Mouse (Mus musculus): ENCODE data around the gene 4930412O13Rik. TPM values are rescaled to one million over a fixed set of nuclear protein-coding genes. Genes with fewer than 3 reads are reported as not detected.
A peak's percentile ranks its signal among the peaks of the same experiment; 100 is the strongest.

The 4930412O13Rik gene
- polyA plus RNA-seq, 1 experiment from 2014 or later = not detected

- Histone ChIP-seq H3K36me3 (peaks cover 7% of the 10 kb centered on the region), H3K27ac (no peak overlapping the region), H3K9me3 (no peaks in the 10 kb centered on the region), H3K27me3 (peaks cover 84% of the 10 kb centered on the region), H3K4me2 (peak overlapping the region; percentile 90), H3K4me3 (peak overlapping the region; percentile 54), H3K9ac (peak overlapping the region; percentile 64), H3K4me1 (peaks cover 50% of the 10 kb centered on the region)
- no peak for ATAC-seq (ENCODE audit: insufficient number of reproducible peaks, insufficient read depth, low FRiP score, low TSS enrichment, low read depth)
- WGBS = 7% methylated on average over 39 of the region's 39 CpGs
Measured at GRCm38 (mm10) chr2:9874467-9875219, 6.4 kb upstream of the 4930412O13Rik start.

- peak overlapping the region; percentile 90 for H3K4me2 ChIP-seq
- peaks cover 7% of the 10 kb centered on the region for H3K36me3 ChIP-seq
- no peak overlapping the region for H3K27ac ChIP-seq
- peaks cover 53% of the 10 kb centered on the region for H3K4me1 ChIP-seq
- no peak for ATAC-seq (ENCODE audit: insufficient number of reproducible peaks, insufficient read depth, low FRiP score, low TSS enrichment, low read depth)
- H3K9ac ChIP-seq = peak overlapping the region; percentile 64
- peaks cover 90% of the 10 kb centered on the region for H3K27me3 ChIP-seq
- H3K4me3 ChIP-seq = peak overlapping the region; percentile 54
- no peaks in the 10 kb centered on the region for H3K9me3 ChIP-seq
- 7% methylated on average over 4 of the region's 4 CpGs for WGBS
Measured at GRCm38 (mm10) chr2:9875220-9875619, 5.8 kb upstream of the 4930412O13Rik start.

GRCm38 (mm10) chr2:9875676-9876357 lies 5.2 kb upstream of the 4930412O13Rik start:
- H3K9ac ChIP-seq = peak overlapping the region; percentile 75

GRCm38 (mm10) chr2:9876621-9877325 lies 4.3 kb upstream of the 4930412O13Rik start:
- Histone ChIP-seq H3K4me2 (peak overlapping the region; percentile 90), H3K27me3 (peaks cover 93% of the 10 kb centered on the region), H3K27ac (peak overlapping the region; percentile 83), H3K4me3 (peak overlapping the region; percentile 54), H3K36me3 (peaks cover 4% of the 10 kb centered on the region; the same call in 1 of the 2 replicates), H3K9me3 (no peaks in the 10 kb centered on the region), H3K9ac (peak overlapping the region; percentile 75), H3K4me1 (peaks cover 58% of the 10 kb centered on the region)
- WGBS = 3% methylated on average over 31 of the region's 31 CpGs
- ATAC-seq (ENCODE audit: insufficient number of reproducible peaks, insufficient read depth, low FRiP score, low TSS enrichment, low read depth) = no peak

More at GRCm38 (mm10) chr2:9875676-9876357, 5.2 kb upstream of the 4930412O13Rik start:
- H3K9me3 ChIP-seq = no peaks in the 10 kb centered on the region
- peak overlapping the region; percentile 90 for H3K4me2 ChIP-seq
- WGBS = 20% methylated on average over 12 of the region's 12 CpGs
- peaks cover 93% of the 10 kb centered on the region for H3K27me3 ChIP-seq
- no peak overlapping the region for H3K27ac ChIP-seq
- no peak for ATAC-seq (ENCODE audit: insufficient number of reproducible peaks, insufficient read depth, low FRiP score, low TSS enrichment, low read depth)
- H3K4me1 ChIP-seq = peaks cover 58% of the 10 kb centered on the region
- peaks cover 7% of the 10 kb centered on the region for H3K36me3 ChIP-seq
- H3K4me3 ChIP-seq = peak overlapping the region; percentile 54

- Histone ChIP-seq H3K9me3 (no peaks in the 10 kb centered on the region), H3K9ac (peak overlapping the region; percentile 75), H3K27ac (peak overlapping the region; percentile 83), H3K4me2 (peak overlapping the region; percentile 90), H3K36me3 (peaks cover 4% of the 10 kb centered on the region; the same call in 1 of the 2 replicates), H3K4me1 (peaks cover 59% of the 10 kb centered on the region), H3K27me3 (peaks cover 95% of the 10 kb centered on the region), H3K4me3 (peak overlapping the region; percentile 54)
- WGBS = under 1% methylated on average over 35 of the region's 35 CpGs
- no peak for ATAC-seq (ENCODE audit: insufficient number of reproducible peaks, insufficient read depth, low FRiP score, low TSS enrichment, low read depth)
Measured at GRCm38 (mm10) chr2:9877326-9877690, 3.7 kb upstream of the 4930412O13Rik start.

GRCm38 (mm10) chr2:9877966-9878563 lies 3.0 kb upstream of the 4930412O13Rik start:
- Histone ChIP-seq H3K9me3 (no peaks in the 10 kb centered on the region), H3K4me2 (peak overlapping the region; percentile 90), H3K27me3 (peaks cover 95% of the 10 kb centered on the region), H3K9ac (peak overlapping the region; percentile 75), H3K4me1 (peaks cover 59% of the 10 kb centered on the region), H3K36me3 (peaks cover 4% of the 10 kb centered on the region; the same call in 1 of the 2 replicates), H3K4me3 (peak overlapping the region; percentile 54), H3K27ac (peak overlapping the region; percentile 83)
- WGBS = 1% methylated on average over 19 of the region's 19 CpGs
- ATAC-seq (ENCODE audit: insufficient number of reproducible peaks, insufficient read depth, low FRiP score, low TSS enrichment, low read depth) = no peak

GRCm38 (mm10) chr2:9878564-9879081 lies 2.4 kb upstream of the 4930412O13Rik start:
- Histone ChIP-seq H3K9ac (peak overlapping the region; percentile 75), H3K27me3 (peaks cover 93% of the 10 kb centered on the region)
- ATAC-seq (ENCODE audit: insufficient number of reproducible peaks, insufficient read depth, low FRiP score, low TSS enrichment, low read depth) = 0 out of 2 replicates have a peak, but pooled peaks have one; percentile 2

GRCm38 (mm10) chr2:9879092-9879491 lies 2.0 kb upstream of the 4930412O13Rik start:
- peaks cover 2% of the 10 kb centered on the region; the same call in 1 of the 2 replicates for H3K36me3 ChIP-seq
- peak overlapping the region; percentile 90 for H3K4me2 ChIP-seq
- no peaks in the 10 kb centered on the region for H3K9me3 ChIP-seq
- peaks cover 93% of the 10 kb centered on the region for H3K27me3 ChIP-seq
- peak overlapping the region; percentile 54 for H3K4me3 ChIP-seq
- peak overlapping the region; percentile 75 for H3K9ac ChIP-seq
- peaks cover 63% of the 10 kb centered on the region for H3K4me1 ChIP-seq
- peak overlapping the region; percentile 83 for H3K27ac ChIP-seq
- ATAC-seq (ENCODE audit: insufficient number of reproducible peaks, insufficient read depth, low FRiP score, low TSS enrichment, low read depth) = no peak
- WGBS = under 1% methylated on average over 22 of the region's 22 CpGs

More at GRCm38 (mm10) chr2:9878564-9879081, 2.4 kb upstream of the 4930412O13Rik start:
- Histone ChIP-seq H3K4me1 (peaks cover 63% of the 10 kb centered on the region), H3K4me3 (peak overlapping the region; percentile 54), H3K36me3 (peaks cover 4% of the 10 kb centered on the region; the same call in 1 of the 2 replicates), H3K9me3 (no peaks in the 10 kb centered on the region), H3K27ac (peak overlapping the region; percentile 83), H3K4me2 (peak overlapping the region; percentile 90)
- WGBS = under 1% methylated on average over 30 of the region's 33 CpGs

- H3K36me3 ChIP-seq = no peaks in the 10 kb centered on the region
- H3K9me3 ChIP-seq = no peaks in the 10 kb centered on the region
- peak; percentile 92 for ATAC-seq (ENCODE audit: insufficient number of reproducible peaks, insufficient read depth, low FRiP score, low TSS enrichment, low read depth)
- peak overlapping the region; percentile 75 for H3K9ac ChIP-seq
- H3K4me1 ChIP-seq = peaks cover 59% of the 10 kb centered on the region
- WGBS = under 1% methylated on average over 21 of the region's 21 CpGs
- H3K4me3 ChIP-seq = peak overlapping the region; percentile 54
- peaks cover 93% of the 10 kb centered on the region for H3K27me3 ChIP-seq
- peak overlapping the region; percentile 83 for H3K27ac ChIP-seq
- peak overlapping the region; percentile 90 for H3K4me2 ChIP-seq
Measured at GRCm38 (mm10) chr2:9879493-9879892, 1.6 kb upstream of the 4930412O13Rik start.

GRCm38 (mm10) chr2:9880271-9880670 lies 781 bp upstream of the 4930412O13Rik start:
- no peaks in the 10 kb centered on the region for H3K36me3 ChIP-seq
- H3K4me1 ChIP-seq = peaks cover 52% of the 10 kb centered on the region
- H3K9ac ChIP-seq = no peak overlapping the region
- ATAC-seq (ENCODE audit: insufficient number of reproducible peaks, insufficient read depth, low FRiP score, low TSS enrichment, low read depth) = no peak
- H3K4me2 ChIP-seq = peak overlapping the region; percentile 90
- WGBS = 6% methylated on average over 11 of the region's 11 CpGs
- peaks cover 93% of the 10 kb centered on the region for H3K27me3 ChIP-seq
- no peaks in the 10 kb centered on the region for H3K9me3 ChIP-seq
- peak overlapping the region; percentile 54 for H3K4me3 ChIP-seq
- no peak overlapping the region for H3K27ac ChIP-seq

All from embryonic facial prominence, embryonic 13.5 days (tissue).